ENCODE assay signal across 8 mouse cellular contexts in genomic region chr11:97361948-97362648, GRCm38 (mm10). TPM values are rescaled to one million over a fixed set of nuclear protein-coding genes. Genes with fewer than 3 reads are reported as not detected.
A peak's percentile ranks its signal among the peaks of the same experiment; 100 is the strongest.
DNase-seq lines count a peak whose midpoint lies in the region; TF ChIP-seq lines count a peak whose summit lies in the region.

Gene Socs7 (plus strand): TSS chr11:97362551.

- H3K4me1 ChIP-seq in megakaryocyte, embryonic 14.5 days: peaks cover 35% of the 10 kb centered on the region

- peak within 1 kb of the TSS; percentile 99 for H3K4me3 ChIP-seq in gastrocnemius, adult 2 months
- H3K4me3 ChIP-seq in megakaryocyte, embryonic 14.5 days (replicated peaks): peak within 1 kb of the TSS; percentile 96

- H3K36me3 ChIP-seq in megakaryocyte, embryonic 14.5 days (replicated peaks; ENCODE audit: low read length): peaks cover 1% of the 10 kb centered on the region

- DNase-seq in WW6 (ENCODE audit: low read depth, low spot score): peak; percentile 70
- DNase-seq in cerebellum, postnatal 4 days (ENCODE audit: low spot score in 2 of 2): peak; percentile 90 to 96
- peak; percentile 97 for DNase-seq in gastrocnemius, adult 2 months
- DNase-seq in hindlimb bud, embryonic 11.5 days (ENCODE audit: extremely low spot score, low read depth, low spot score): peak; percentile 33
- peak; percentile 80 to 93 for DNase-seq in left cerebral cortex, adult 8-10 months (ENCODE audit: low spot score in 2 of 2)
- peak; percentile 97 to 98 for DNase-seq in right cerebral cortex, postnatal 10 days (ENCODE audit: low spot score in 2 of 2)
- DNase-seq in urinary bladder, postnatal 25 days (ENCODE audit: low spot score): peak; percentile 96

- intact Hi-C loops in gastrocnemius, adult 2 months (cut with DNase I): no loop called here

- no peaks in the 10 kb centered on the region for H3K9me3 ChIP-seq in megakaryocyte, embryonic 14.5 days

- no peak for TF ChIP-seq CTCF in gastrocnemius, adult 2 months (IDR thresholded peaks at IDR 0.05)

- peak within 1 kb of the TSS; percentile 99 for H3K27ac ChIP-seq in gastrocnemius, adult 2 months

- no peaks in the 10 kb centered on the region for H3K27me3 ChIP-seq in megakaryocyte, embryonic 14.5 days (replicated peaks)

RNA-seq across cellular contexts. Expression of gene Socs7, which starts in this region (rescaled TPM):
- total RNA-seq in gastrocnemius, adult 2 months (2021): 10 to 100 TPM; 43.2 to 48.6 TPM
- total RNA-seq in left cerebral cortex, adult 8-10 months (2022): 10 to 100 TPM; 70.3 to 77.2 (median 75.1) TPM
- 0.91 and 1.5 TPM in 2 replicates for polyA plus RNA-seq in megakaryocyte, embryonic 14.5 days (2012; ENCODE audit: insufficient read depth, low replicate concordance)

Comparison
In these comparisons a context has a peak if more than half of its experiments do, and no peak if none do; other contexts are left out.
1. Peak in every context shown above with its lines: DNase-seq, H3K4me3 ChIP-seq and H3K27ac ChIP-seq.
2. DNase-seq: peak in every context shown above with its lines; median percentile 98 in right cerebral cortex, postnatal 10 days; 97 in gastrocnemius, adult 2 months; 96 in urinary bladder, postnatal 25 days; 93 in cerebellum, postnatal 4 days; 86 in left cerebral cortex, adult 8-10 months; 70 in WW6; 33 in hindlimb bud, embryonic 11.5 days.